Mouse (Mus musculus): ENCODE results near the gene Mcmbp.
A peak's percentile ranks its signal among the peaks of the same experiment; 100 is the strongest.

Gene Mcmbp

DNA sequence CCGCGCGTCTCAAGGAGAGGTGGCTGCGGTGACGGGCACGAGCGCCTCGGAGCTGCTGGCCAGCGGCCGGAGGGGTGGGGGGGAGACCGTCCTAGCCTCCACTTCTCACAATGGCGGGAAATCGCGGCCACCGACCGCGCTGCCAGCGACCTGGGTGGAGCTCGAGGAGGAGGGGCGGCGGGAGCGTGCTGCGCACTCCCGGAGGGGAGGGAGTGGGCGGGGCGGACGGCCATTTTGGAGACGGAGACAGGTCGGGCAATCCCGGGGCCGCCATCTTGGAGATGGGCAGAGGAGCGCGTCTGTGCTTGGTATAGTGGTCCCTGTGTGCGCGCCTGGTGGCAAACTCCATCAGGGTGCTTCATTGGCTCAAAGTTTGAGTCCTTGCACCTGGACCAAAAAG is at the start of gene Mcmbp:
Mcmbp (minus strand) TSS at position 162 of the 400 bp plus-strand sequence.
- DNase-seq (ENCODE audit: low spot score in 2 of 2), result peak; percentile 96

GRCm38 (mm10) chr7:128790045-128790444 is 49.8 kb upstream of the Mcmbp start:
- DNase-seq (ENCODE audit: low spot score in 2 of 2), result no peak

- DNase-seq (ENCODE audit: low spot score in 2 of 2), result no peak
Measured at GRCm38 (mm10) chr7:128781846-128782245, 41.6 kb upstream of the Mcmbp start.

GRCm38 (mm10) chr7:128779305-128779704 is 39.0 kb upstream of the Mcmbp start:
- peak; percentile 44 to 68 for DNase-seq (ENCODE audit: low spot score in 2 of 2)

DNA sequence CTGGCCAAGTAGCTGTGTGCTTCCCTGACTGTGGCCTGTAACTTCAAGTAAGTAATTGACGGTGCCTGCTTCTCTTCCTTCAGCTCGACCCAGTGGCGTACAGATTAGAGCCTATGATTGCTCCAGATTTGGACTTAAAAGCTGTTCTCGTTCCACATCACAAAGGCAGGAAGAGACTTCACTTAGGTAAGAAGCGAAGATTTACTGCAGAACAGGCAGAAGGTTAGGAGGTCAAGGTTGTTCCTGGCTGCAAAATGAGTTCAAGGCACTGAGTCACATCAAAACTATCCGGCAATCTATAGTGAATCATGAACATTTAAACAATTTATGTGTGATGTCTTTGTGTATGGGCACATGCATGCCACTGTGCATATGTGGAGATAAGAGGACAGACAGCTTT is 36.9 kb upstream of the Mcmbp start:
- DNase-seq (ENCODE audit: low spot score in 2 of 2), result no peak

DNA sequence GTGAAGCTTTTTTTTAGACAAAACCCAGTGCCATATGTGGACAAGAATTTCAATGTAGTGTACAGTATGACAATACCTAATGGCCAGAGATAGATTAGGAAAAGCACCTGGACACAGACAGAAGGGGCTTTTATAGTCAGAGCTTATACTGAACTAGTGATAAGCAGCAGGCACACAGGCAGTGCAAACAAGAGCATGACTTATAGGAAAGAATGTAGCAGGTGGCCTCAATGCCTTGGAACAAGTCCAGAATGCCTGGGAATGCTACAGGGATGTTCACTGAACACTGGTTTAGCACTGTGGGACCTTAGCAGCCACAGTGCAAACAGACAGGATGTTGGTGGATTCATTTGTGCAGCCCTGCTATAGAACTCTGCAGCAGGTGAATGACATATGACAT is 26.4 kb upstream of the Mcmbp start:
- no peak for DNase-seq (ENCODE audit: low spot score in 2 of 2)

DNA sequence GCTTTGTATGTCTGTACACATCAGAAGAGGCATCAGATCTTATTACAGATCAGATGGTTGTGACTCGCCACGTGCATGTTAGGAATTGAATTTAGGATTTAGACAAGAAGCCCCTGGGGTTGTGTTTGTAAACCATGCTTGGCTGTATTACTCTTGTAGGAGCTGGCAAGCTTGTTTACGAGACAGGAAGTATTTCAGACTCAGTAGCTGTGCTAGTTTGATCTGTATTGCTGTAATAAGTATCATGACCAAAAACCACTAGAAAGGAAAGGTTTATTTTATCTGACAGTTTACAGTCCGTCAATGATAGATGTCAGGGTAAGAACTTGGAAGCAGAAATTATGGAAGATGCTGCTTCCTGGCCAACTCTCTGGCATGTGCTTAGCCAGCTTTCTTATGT is 18.7 kb upstream of the Mcmbp start:
- no peak for DNase-seq (ENCODE audit: low spot score in 2 of 2)

GRCm38 (mm10) chr7:128755396-128755795 is 15.1 kb upstream of the Mcmbp start:
- no peak for DNase-seq (ENCODE audit: low spot score in 2 of 2)

DNA sequence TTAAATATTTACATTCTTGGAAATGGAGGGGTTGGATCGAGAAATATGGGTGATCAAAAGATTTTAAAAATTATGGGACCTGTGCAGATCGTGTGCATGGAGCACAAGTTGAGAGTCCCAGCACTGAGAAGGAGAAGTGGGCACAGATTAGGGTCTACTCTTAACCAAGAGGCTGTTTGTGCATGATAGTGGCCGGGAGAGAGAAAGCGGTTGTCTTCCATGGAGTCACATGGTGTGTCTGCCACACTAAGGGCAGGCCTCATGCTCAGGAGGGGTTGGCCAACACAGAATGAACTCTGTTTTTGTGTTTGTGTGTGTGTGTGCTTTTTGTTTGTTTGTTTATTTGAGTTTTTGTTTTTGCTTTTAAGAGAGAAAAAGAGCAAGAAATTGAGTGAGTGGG is 11.7 kb upstream of the Mcmbp start:
- DNase-seq (ENCODE audit: low spot score in 2 of 2), result no peak

DNA sequence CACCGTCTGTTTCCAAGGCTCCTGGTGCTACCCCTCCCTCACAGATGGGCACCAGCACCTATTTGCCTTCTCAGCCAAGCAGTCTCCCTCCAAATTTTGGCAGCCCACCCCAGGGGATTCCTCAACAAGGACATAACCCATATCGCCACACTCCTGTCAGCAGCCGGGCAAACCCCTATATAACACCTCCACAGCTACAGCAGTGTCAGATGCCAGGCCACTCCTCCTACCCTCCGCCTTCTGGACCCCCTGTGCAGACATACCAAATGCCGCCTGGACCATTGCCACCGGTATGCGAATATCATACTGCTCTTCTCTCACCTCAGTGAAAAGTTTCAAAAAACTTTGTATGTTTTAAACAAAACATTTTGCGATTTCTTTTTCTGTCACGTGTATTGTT is 10.0 kb upstream of the Mcmbp start:
- peak in 1 of 2 experiments; percentile 37 for DNase-seq (ENCODE audit: low spot score in 2 of 2)

DNA sequence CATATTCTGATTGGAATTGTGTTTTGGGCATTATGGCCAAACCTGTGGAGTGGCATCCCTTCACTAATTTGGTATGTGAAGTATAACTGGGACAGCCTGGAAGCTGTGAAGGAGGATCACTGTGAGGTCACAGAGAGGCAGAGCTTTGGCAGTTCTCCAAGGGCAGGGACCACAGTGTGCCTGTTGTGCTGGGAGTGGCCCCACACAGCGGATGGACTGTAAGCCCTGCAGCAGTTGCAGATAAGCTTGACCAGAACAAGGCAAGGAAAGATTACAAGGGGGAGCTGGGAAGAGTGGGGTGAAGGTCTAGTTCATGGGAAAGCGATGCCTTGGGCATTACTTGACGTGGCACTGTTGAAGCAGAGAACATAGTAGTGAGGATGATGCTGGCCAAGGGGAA is 8.5 kb upstream of the Mcmbp start:
- no peak for DNase-seq (ENCODE audit: low spot score in 2 of 2)

DNA sequence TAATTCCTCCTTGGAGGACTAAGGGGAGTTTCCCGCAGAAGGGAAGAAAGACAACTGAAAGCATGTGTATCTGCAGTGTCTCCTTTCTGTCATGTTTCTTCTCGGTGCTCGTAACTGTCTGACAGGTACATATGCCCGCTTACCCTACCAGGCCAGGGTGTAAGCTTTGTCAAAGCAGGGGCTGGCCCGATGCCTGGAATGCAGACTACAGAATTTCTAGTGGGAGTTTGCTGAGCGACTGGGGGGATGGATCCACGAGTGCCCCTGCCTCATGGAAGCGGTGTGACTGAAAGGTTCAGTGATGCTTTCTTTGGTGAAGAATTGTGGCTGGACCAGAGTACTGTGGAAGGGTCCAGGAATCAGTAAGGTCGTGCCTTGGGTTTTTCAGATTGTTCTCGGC is 5.9 kb upstream of the Mcmbp start:
- DNase-seq (ENCODE audit: low spot score in 2 of 2), result no peak

DNA sequence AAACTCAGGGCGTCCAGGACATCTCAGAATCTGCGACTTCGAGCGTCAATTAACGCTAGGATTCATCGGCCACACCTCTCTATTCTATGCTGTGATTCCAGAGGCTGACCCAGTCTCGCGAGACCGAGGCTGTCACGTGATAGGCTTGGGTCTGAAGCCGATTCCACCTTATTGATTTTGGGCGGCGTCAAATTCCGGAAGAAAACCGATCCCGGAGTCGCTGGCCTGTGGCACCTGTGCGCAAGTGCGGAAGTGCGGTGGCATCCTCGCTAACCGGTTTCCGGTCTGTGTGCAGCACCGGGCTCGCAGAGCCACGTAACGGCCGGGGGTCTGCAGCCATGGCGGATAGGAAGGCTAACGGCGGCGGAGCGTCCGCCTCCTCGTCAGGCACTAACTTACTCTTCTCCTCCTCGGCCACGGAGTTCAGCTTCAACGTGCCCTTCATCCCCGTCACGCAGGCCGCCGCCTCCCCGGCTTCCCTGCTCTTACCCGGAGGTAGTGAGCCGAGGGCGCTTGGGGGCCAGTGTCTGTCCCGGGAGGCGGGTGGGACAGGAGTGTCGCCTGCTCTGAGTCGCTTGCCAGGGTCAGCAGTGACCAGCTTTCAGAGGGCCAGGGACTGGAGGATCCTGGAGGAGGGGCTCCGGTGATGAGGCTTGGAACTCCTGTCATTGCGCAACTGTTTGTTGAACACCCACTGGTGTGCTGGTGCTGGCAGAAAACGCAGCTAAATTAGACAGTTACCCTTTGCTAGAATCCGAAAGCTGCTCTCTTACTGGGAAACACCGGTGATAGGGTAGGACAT is 4.6 kb upstream of the Mcmbp start, which contains the start of gene Sec23ip:
Sec23ip (plus strand) TSS at position 260 of the 802 bp plus-strand sequence.
- DNase-seq (ENCODE audit: low spot score in 2 of 2), result peak; percentile 91 to 96

DNA sequence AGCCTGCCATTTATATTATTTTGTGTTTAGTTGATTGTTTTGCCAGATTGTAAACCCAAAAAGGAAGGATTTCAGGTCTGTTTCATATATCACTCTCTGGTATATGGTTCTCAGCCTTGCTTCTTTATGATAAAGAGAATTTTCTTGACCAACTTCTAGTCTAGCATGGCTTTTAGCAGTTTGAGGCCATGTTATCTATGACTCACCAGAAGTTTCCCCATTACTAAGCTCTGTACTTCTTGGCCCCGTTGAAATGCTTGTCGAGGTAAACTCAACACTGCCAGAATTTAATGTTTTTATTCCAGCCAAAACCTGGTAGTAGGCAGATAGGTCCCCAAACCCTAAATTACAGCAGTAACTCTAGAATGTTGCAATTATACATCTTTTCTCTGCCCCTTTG is 3.6 kb upstream of the Mcmbp start:
- no peak for DNase-seq (ENCODE audit: low spot score in 2 of 2)

- DNase-seq (ENCODE audit: low spot score in 2 of 2), result no peak
Measured at GRCm38 (mm10) chr7:128739462-128740277, 625 bp downstream of the Mcmbp start.

DNA sequence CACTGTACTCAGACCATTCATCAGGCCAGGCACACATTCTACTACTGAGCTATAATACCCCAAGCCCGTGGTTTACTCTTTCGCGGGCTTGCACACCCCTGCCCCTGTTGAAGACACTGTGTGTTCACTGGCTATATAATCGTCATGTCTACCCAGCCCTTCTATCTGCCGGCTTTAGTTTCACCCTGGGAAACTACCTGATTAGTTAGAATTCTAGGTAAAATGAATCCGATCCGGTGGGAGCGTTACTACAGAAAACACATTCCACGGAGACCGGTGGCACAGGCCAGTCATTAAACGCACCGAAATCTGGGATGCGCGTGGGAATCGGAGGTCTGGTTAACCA is 1.2 kb downstream of the Mcmbp start:
- no peak for DNase-seq (ENCODE audit: low spot score in 2 of 2)

DNA sequence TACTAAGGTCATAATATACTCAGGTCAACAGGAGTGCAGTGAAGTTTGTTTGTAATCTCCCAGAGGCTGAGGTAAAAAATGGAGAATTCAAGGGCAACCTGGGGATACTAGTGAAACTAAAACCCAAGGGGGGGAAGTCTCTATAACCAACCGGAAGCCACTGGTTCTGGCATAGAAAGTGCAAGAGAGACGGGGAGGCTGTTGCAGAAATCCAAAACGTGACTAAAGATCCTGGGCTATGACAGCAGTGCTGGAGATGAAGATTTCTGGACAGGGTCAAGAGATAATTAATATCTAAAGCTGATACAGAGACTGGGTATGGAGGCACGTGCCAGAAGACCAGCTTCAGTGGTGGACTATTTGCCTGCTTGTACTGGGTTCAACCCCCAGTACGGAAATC is 2.3 kb downstream of the Mcmbp start:
- DNase-seq (ENCODE audit: low spot score in 2 of 2), result no peak

- DNase-seq (ENCODE audit: low spot score in 2 of 2), result no peak
Measured at GRCm38 (mm10) chr7:128731585-128731984, 8.7 kb downstream of the Mcmbp start.

GRCm38 (mm10) chr7:128728738-128729137 is 11.6 kb downstream of the Mcmbp start:
- DNase-seq (ENCODE audit: low spot score in 2 of 2), result no peak

DNA sequence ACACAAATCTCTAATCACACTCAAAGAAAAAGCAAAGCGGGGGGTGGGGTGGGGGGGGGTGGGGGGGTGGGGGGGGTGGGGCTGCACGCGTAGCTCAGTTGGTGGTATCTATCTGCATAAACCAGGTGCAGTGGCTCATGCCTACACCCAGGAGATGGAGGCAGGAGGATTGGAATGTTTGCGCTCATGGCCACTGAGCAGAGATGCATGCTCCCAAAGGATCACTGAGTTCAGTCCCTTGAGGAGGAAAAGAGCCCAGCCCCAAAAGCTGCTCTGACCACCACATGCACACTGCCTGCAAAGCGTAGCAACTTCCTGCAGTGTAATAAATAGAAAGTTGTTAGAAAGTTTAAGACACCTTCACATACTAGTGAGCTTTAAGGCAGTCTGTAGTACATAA is 12.6 kb downstream of the Mcmbp start:
- DNase-seq (ENCODE audit: low spot score in 2 of 2), result no peak

DNA sequence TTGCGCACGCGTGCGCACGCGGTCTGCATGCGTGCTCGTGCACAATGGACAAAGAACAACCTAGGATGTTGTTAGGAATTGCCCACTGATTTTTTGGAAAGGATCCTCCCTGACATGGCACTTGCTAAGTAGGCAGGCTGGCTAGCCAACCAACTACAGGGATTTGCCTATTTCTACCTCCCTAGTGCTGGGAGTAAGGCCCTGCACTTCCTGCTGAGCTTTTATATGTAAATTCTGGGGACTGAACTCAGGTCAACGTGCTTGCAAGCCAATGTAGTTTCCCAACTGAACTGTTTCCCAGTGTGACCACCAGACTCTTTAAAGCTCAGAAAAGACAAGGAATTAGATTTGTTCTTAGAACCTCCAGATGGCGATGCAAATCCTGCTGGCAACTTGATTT is 13.3 kb downstream of the Mcmbp start:
- DNase-seq (ENCODE audit: low spot score in 2 of 2), result no peak

DNA sequence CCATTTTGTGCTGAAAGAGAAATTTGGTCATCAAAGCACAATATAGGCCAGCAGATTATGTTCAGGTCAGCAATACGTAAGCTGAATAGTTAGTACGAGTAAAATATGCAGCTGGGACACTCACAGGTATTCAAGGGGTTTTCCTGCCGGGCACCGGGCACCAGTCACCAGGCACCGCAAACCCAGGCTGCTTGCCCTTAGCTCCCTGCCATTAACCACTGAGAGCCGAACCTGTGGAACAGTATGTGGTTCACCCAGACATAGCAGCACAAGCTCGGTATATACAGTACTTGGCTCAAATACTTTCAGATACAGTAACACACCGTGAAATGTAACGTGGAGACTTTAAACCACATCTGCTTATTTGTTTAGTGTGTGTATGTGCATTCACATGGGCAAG is 15.1 kb downstream of the Mcmbp start:
- no peak for DNase-seq (ENCODE audit: low spot score in 2 of 2)

GRCm38 (mm10) chr7:128724761-128725160 is 15.5 kb downstream of the Mcmbp start:
- DNase-seq (ENCODE audit: low spot score in 2 of 2), result peak; percentile 34 to 61
